Mouse (Mus musculus): ENCODE data around the gene Hist2h4.

DNA sequence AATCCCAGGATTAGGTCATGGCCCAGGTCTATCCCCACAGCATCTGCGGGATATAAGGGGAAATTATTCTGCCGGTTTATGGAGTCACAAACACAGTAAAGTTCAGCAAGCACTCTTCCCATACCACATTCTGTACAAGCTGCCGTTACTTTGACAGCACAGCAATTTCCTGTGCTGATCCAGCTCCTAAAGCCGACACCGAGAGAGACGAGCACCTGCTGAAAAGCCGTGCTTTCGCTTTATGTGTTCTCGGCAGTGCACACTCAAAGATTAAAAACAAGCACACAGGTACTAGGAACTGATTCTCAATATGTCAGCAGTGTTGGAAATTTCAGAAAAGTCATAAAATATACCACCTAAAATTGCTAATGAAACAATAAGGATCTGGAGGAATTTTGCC, 43.4 kb upstream of the Hist2h4 start:
- TF ChIP-seq CTCF (IDR thresholded peaks at IDR 0.05; ENCODE audit: control insufficient read depth, insufficient read depth, insufficient read length) (no peak), MYOD1 (IDR thresholded peaks at IDR 0.05; ENCODE audit: control insufficient read depth, insufficient read length, low read depth) (no peak)
